Mouse (Mus musculus) G1E (cell line): ENCODE data around the gene Tomm40.

ENCODE experiments used
- CTCF ChIP-seq: IDR thresholded peaks from 2 replicates; pipeline ENCODE4 v1.5.1; 2012; ENCODE audit warnings: low read depth, low read length, inconsistent platforms, mixed read lengths
- GATA1 ChIP-seq: IDR thresholded peaks from 2 replicates; pipeline ENCODE4 v1.6.1; 2012; ENCODE audit warnings: borderline replicate concordance, low read length, inconsistent platforms, mixed read lengths
- GATA2 ChIP-seq: IDR thresholded peaks from 2 replicates; pipeline ENCODE4 v1.6.1; 2012; ENCODE audit warnings: low read depth, low read length, inconsistent platforms, borderline replicate concordance
- TAL1 ChIP-seq: conservative IDR thresholded peaks from 2 replicates; pipeline ENCODE4 v1.6.1; 2012; ENCODE audit warnings: low read depth, low read length, inconsistent platforms, mixed read lengths

- TF ChIP-seq CTCF (no peak), GATA1 (no peak), TAL1 (no peak), GATA2 (no peak)
These were observed 36.3 kb downstream of the Tomm40 start for GRCm38 (mm10) chr7:19678901-19679300.
